Mouse (Mus musculus): ENCODE results near the gene Ruvbl2. TPM values are rescaled to one million over a fixed set of nuclear protein-coding genes. Genes with fewer than 3 reads are reported as not detected.
"Not testable (repeated sequence)": the region's sequence is repeated elsewhere in the genome, so short reads cannot be mapped to it uniquely, and the experiment has no call there.

The Ruvbl2 gene
- polyA plus RNA-seq, 2 experiments, result 119 to 120 TPM

DNA sequence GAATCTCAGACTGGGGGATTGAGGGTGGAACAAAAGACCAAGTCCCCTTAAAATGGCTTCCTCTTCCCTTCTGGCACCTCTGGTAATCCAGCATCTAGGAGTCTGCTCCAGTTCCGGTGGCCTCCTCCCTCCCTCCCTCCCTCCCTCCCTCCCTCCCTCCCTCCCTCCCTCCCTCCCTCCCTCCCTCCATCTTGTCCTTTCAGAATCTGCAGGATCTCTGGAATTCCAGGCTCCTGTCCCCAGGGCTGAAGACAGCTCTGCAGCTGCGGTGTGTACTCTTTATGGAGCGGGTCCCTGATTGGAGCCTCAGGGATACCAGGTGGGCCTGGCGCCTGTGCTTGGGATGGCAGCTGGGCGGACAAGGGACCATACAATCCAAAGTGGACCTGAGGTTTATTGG, 23.4 kb upstream of the Ruvbl2 start:
- Histone ChIP-seq H3K27me3 (ENCODE audit: control insufficient read depth, insufficient read depth, low read length) (no peaks in the 10 kb centered on the region), H3K36me3 (ENCODE audit: control insufficient read depth, insufficient read depth, low read length) (peaks cover 59% of the 10 kb centered on the region), H3K9me3 (ENCODE audit: control insufficient read depth, low read length) (no peaks in the 10 kb centered on the region), H3K4me3 (replicated peaks; ENCODE audit: low read length) (no peak overlapping the region), H3K9ac (ENCODE audit: low read depth, low read length, severe bottlenecking) (no peak overlapping the region), H3K27ac (replicated peaks; ENCODE audit: low read depth, low read length) (peak overlapping the region; percentile 88), H3K4me2 (replicated peaks; ENCODE audit: low read depth, low read length, severe bottlenecking) (no peak overlapping the region), H3K4me1 (ENCODE audit: control insufficient read depth, insufficient read depth, low read length) (peaks cover 39% of the 10 kb centered on the region)
- 52% methylated on average over 4 of the region's 5 CpGs for WGBS
- TF ChIP-seq POLR2A (IDR thresholded peaks at IDR 0.05; ENCODE audit: borderline replicate concordance, extremely low read depth, insufficient read depth, insufficient read length), result no peak
- ATAC-seq (ENCODE audit: low FRiP score, low read depth) (no peak), DNase-seq (ENCODE audit: low spot score) (no peak)

DNA sequence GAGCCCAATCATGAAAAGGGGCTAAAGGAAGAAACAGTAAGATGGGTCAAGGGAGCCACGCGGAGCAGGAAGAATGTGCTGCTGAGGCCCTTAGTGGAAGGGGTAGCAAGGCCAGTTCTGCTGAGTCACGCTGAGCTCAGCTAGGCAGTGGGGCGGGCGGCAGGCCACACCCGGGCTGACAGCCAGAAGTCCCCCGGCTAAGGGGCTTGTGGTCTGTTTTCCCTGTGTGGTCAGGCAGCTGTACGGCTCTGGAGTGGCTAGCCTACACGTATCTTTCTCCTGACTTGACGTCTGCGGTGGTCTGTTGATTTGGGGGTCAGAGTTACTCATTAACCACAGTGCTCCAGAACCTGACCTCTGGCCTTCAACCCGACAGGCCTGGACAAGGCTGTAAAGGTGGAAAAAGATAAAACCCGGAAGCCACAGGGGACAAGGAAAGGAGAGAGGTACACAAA, 23.0 kb upstream of the Ruvbl2 start:
- ATAC-seq (ENCODE audit: low FRiP score, low read depth) (peak; percentile 17; the same call in 1 of the 2 replicates), DNase-seq (ENCODE audit: low spot score) (peak; percentile 86)
- WGBS, result 11% methylated on average over 13 of the region's 13 CpGs
- no peaks in the 10 kb centered on the region for H3K27me3 ChIP-seq (ENCODE audit: control insufficient read depth, insufficient read depth, low read length)
- H3K9me3 ChIP-seq (ENCODE audit: control insufficient read depth, low read length), result no peaks in the 10 kb centered on the region
- H3K4me2 ChIP-seq (replicated peaks; ENCODE audit: low read depth, low read length, severe bottlenecking), result peak overlapping the region; percentile 69
- H3K36me3 ChIP-seq (ENCODE audit: control insufficient read depth, insufficient read depth, low read length), result peaks cover 63% of the 10 kb centered on the region
- peak overlapping the region; percentile 73; the same call in 1 of the 2 replicates for H3K4me3 ChIP-seq (replicated peaks; ENCODE audit: low read length)
- no peak for TF ChIP-seq POLR2A (IDR thresholded peaks at IDR 0.05; ENCODE audit: borderline replicate concordance, extremely low read depth, insufficient read depth, insufficient read length)
- peak overlapping the region; percentile 88 for H3K27ac ChIP-seq (replicated peaks; ENCODE audit: low read depth, low read length)
- H3K4me1 ChIP-seq (ENCODE audit: control insufficient read depth, insufficient read depth, low read length), result peaks cover 36% of the 10 kb centered on the region
- H3K9ac ChIP-seq (ENCODE audit: low read depth, low read length, severe bottlenecking), result no peak overlapping the region

DNA sequence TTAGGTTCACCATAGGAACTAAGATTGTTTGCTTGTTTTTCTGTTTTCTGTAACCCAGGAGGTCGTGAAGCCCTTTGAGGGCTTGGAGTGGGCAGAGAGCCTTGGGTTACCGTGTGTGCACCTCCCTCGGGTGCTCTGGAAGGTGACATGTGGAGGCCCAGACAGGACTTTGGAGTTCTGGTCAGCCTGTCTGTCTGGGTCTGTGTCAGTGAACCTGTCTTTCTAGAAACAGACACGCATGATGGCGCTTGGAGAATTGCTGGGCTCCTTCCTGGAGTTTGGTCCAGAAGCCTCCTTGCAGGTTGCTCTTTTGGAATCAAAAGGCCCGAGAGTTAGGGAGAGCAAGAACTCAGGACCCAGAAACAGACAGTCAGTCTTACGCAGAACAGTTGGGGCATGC, 22.5 kb upstream of the Ruvbl2 start:
- Histone ChIP-seq H3K9ac (ENCODE audit: low read depth, low read length, severe bottlenecking) (peak overlapping the region; percentile 43), H3K4me1 (ENCODE audit: control insufficient read depth, insufficient read depth, low read length) (peaks cover 32% of the 10 kb centered on the region), H3K4me2 (replicated peaks; ENCODE audit: low read depth, low read length, severe bottlenecking) (peak overlapping the region; percentile 69), H3K9me3 (ENCODE audit: control insufficient read depth, low read length) (no peaks in the 10 kb centered on the region), H3K27me3 (ENCODE audit: control insufficient read depth, insufficient read depth, low read length) (no peaks in the 10 kb centered on the region), H3K27ac (replicated peaks; ENCODE audit: low read depth, low read length) (peak overlapping the region; percentile 88), H3K36me3 (ENCODE audit: control insufficient read depth, insufficient read depth, low read length) (peaks cover 66% of the 10 kb centered on the region), H3K4me3 (replicated peaks; ENCODE audit: low read length) (peak overlapping the region; percentile 73)
- DNase-seq (ENCODE audit: low spot score) (no peak), ATAC-seq (ENCODE audit: low FRiP score, low read depth) (no peak)
- 73% methylated on average over 7 of the region's 7 CpGs for WGBS
- TF ChIP-seq POLR2A (IDR thresholded peaks at IDR 0.05; ENCODE audit: borderline replicate concordance, extremely low read depth, insufficient read depth, insufficient read length), result no peak

DNA sequence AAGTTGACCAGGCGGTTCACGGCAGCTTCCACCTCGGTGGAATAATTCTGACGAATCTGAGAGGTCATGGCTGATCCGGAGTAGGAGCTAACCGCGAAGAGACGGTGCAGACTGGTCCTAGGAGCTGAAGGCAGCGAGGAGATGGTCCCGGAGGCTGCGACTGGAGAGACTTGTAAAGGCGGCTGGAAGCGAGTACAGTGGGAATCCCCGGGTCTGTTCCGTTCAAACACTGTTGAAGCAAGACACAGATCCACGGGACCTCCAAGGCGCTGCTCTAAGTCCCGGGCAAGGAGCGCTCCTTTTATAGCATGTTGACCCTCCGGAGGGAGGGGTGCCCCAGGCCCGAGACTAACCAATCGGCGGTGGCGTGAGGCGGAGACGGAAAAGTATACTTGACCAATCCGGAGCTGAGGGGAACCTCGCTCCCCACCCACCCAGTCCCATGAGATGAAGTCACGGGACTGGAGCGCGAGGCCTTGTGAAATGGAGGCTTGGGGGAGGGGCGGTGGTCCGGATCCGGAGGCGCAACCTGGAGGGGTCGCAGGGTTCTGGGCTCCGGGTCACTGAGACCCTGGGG, 21.8 kb upstream of the Ruvbl2 start, which contains the start of gene Ftl1:
TSS of gene Ftl1 (minus strand) at position 321 of the 577 bp plus-strand sequence.
- not testable (repeated sequence) for H3K9me3 ChIP-seq (ENCODE audit: control insufficient read depth, low read length); H3K27me3 ChIP-seq (ENCODE audit: control insufficient read depth, insufficient read depth, low read length)
- TF ChIP-seq POLR2A (IDR thresholded peaks at IDR 0.05; ENCODE audit: borderline replicate concordance, extremely low read depth, insufficient read depth, insufficient read length), result peak; percentile 90; the same call in 1 of the 2 replicates
- ATAC-seq (ENCODE audit: low FRiP score, low read depth) (peak; percentile 93), DNase-seq (ENCODE audit: low spot score) (peak; percentile 100)
- WGBS, result under 1% methylated on average over 24 of the region's 37 CpGs
- peak within 1 kb of the TSS; percentile 83 for H3K4me2 ChIP-seq (replicated peaks; ENCODE audit: low read depth, low read length, severe bottlenecking)
- H3K36me3 ChIP-seq (ENCODE audit: control insufficient read depth, insufficient read depth, low read length), result peaks cover 66% of the 10 kb centered on the region
- peak within 1 kb of the TSS; percentile 73 for H3K4me3 ChIP-seq (replicated peaks; ENCODE audit: low read length)
- peak within 1 kb of the TSS; percentile 67 for H3K9ac ChIP-seq (ENCODE audit: low read depth, low read length, severe bottlenecking)
- peak within 1 kb of the TSS; percentile 88 for H3K27ac ChIP-seq (replicated peaks; ENCODE audit: low read depth, low read length)
- peaks cover 32% of the 10 kb centered on the region for H3K4me1 ChIP-seq (ENCODE audit: control insufficient read depth, insufficient read depth, low read length)

DNA sequence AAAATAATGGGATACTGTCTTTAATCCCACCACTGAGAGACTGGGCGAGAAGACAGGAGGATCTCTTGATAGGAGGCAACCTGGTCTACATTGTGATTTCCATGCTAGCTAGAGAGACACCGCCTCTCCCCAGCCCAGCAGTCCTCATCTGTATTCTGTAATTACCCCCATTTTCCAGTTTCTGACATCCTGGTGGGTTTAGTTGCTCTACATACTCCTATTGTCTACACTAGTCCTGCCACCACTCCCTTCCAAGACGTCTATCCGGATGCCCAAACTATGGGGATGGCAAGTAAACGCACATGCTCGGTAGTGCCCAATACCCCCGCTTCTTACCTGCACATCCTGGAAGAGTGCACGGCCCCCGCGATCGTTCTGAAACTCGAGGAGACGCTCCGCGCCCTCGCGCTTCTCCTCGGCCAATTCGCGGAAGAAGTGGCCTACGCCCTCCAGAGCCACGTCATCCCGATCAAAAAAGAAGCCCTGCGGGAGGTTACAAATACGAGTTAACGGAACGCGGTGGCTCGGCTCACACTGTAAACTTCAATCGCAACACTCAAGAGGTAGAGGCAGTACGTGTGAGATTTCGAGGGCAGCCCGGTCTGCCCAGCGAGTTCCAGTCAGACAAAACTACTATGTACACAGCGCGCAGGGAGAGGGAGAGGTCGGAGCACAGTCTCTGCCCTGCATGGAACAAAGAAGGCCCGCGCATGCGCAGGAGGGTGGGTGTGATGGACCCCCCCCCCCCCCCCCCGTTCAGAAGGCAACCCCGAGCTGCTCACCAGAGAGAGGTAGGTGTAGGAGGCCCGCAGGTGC, 21.1 kb upstream of the Ruvbl2 start:
- peak; percentile 66 for ATAC-seq (ENCODE audit: low FRiP score, low read depth)
- Histone ChIP-seq H3K4me1 (ENCODE audit: control insufficient read depth, insufficient read depth, low read length) (peaks cover 32% of the 10 kb centered on the region), H3K27ac (replicated peaks; ENCODE audit: low read depth, low read length) (peak overlapping the region; percentile 88), H3K9ac (ENCODE audit: low read depth, low read length, severe bottlenecking) (peak overlapping the region; percentile 67), H3K4me3 (replicated peaks; ENCODE audit: low read length) (peak overlapping the region; percentile 73), H3K36me3 (ENCODE audit: control insufficient read depth, insufficient read depth, low read length) (peaks cover 70% of the 10 kb centered on the region), H3K27me3 (ENCODE audit: control insufficient read depth, insufficient read depth, low read length) (no peaks in the 10 kb centered on the region), H3K4me2 (replicated peaks; ENCODE audit: low read depth, low read length, severe bottlenecking) (peak overlapping the region; percentile 83), H3K9me3 (ENCODE audit: control insufficient read depth, low read length) (no peaks in the 10 kb centered on the region)
- WGBS, result under 1% methylated on average over 37 of the region's 43 CpGs
- DNase-seq (ENCODE audit: low spot score), result peak; percentile 85
- TF ChIP-seq POLR2A (IDR thresholded peaks at IDR 0.05; ENCODE audit: borderline replicate concordance, extremely low read depth, insufficient read depth, insufficient read length), result no peak
